Mouse (Mus musculus): ENCODE measurements around the gene Mef2a.
"Not testable (repeated sequence)": the region's sequence is repeated elsewhere in the genome, so short reads cannot be mapped to it uniquely, and the experiment has no call there.

Mef2a gene

GRCm38 (mm10) chr7:67371351-67371890 is 1.2 kb downstream of the Mef2a start:
- no peak for DNase-seq (ENCODE audit: low spot score in 2 of 2)

DNA sequence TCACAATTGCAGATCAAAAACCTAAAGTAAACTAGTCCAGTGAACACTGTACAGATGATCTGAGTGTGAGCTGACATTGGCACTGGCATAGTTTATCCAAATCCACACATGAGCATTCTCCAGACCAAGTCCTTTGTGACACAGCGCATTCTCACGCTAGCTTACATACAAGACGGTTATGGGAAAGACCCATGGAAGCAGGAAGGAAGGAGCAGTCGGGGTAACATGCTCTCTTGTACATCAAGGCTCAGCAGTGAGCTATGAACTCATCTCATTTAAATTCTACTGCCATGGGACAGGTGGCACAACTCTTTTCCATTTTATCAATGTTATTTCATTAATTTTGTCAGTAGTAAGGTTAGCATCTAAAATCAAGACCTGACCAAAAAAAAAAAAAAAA is 3.0 kb downstream of the Mef2a start:
- no peak for DNase-seq (ENCODE audit: low spot score in 2 of 2)

GRCm38 (mm10) chr7:67368394-67368793 is 4.3 kb downstream of the Mef2a start:
- no peak for DNase-seq (ENCODE audit: low spot score in 2 of 2)

DNA sequence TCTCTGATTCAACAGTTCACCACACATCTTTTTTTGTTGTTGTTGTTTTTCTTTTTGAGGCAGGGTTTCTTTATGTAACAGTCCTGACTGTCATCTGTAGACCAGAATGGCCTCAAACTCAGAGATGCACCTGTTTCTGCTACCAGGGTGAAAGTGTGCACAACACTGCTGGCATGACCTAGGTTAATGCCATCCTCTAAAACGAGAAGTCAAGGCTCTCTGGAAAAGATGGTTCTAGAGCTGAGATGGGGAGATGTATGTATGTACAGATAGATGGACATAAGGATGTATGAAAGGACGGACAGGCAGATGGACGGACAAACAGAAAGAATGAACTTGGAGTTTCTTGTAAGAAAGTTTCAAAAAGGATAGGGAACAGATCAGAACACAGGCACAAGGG is 12.1 kb downstream of the Mef2a start:
- DNase-seq (ENCODE audit: low spot score in 2 of 2): no peak

DNA sequence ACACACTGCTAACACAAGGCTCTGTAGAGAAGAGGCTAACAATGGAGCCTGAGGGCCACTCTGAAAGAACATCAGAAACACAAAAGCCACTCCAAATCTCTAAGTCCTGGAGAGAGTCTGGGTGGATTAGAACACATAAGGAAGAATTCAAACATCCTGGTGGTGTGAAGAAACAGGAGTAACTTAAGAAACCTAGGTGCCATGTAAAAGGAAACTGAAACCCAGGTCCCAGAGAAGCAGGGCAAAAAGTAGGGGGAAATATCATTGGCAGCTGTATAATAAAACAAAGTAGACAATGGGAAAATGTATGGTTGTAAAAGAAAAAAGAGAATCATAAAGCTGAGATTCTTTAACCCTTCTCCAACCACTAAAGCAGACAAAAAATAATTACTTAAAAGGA is 12.8 kb downstream of the Mef2a start:
- no peak for DNase-seq (ENCODE audit: low spot score in 2 of 2)

DNA sequence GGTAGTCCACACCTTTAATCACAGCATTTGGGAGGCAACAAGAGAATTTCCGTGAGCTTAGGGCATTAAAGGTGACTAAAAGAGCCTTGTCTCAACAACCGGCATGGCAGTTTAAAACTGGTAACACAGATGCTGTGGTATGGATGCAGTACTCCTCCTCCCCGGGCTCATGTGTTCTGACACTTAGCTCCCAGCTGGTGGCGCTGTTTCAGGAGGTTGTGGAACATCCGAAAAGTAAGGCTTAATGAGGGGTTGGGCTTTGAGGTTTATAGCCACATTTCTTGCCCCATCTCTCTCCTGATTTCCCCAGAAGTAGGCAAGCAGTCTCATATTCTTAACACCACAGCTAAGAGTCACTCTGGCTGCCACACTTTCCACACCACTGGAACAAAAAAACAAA is 16.8 kb downstream of the Mef2a start:
- no peak for DNase-seq (ENCODE audit: low spot score in 2 of 2)

DNA sequence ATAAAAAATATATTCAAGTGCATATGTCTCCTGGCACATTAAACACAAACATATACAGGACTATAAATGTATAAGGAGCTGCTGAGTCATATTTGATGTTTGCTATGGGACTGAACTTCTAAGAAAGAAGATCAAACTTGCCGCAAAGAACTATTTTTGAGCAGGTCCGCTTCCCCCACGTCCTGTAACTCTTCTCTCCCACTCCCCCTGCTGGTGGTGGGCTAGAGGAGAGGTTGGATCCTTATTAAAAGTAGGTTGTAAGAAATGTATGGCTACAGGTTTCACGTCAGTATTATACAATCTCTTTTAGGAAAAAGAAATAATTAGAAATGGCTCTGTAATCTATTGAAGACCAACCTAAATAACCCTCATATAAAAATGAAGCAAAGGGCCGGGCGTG is 19.0 kb downstream of the Mef2a start:
- DNase-seq (ENCODE audit: low spot score in 2 of 2): no peak

GRCm38 (mm10) chr7:67352989-67353388 is 19.7 kb downstream of the Mef2a start:
- DNase-seq (ENCODE audit: low spot score in 2 of 2): no peak

- DNase-seq (ENCODE audit: low spot score in 2 of 2): no peak
These were observed 28.2 kb downstream of the Mef2a start for GRCm38 (mm10) chr7:67344443-67344842.

GRCm38 (mm10) chr7:67342067-67342625 is 30.5 kb downstream of the Mef2a start:
- no peak for DNase-seq (ENCODE audit: low spot score in 2 of 2)

GRCm38 (mm10) chr7:67320359-67320758 is 52.3 kb downstream of the Mef2a start:
- no peak for DNase-seq (ENCODE audit: low spot score in 2 of 2)

DNA sequence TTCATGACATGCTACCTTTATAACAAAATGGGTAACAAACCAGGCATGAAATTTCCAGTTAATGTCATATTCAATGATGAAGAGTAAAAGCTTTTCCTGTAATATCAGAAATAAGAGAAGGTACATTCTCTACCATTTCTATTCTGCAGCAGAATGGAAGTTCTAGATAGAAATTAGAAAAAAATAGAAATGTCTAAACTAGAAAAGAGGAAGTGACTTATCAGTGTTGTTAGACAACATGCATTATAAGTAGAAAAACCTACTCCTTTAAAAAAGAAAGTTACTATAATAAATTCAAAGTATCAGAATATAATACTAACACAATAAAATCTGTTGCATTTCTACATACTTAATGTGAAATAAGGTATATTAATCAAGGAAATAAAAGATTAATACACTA is 54.0 kb downstream of the Mef2a start:
- no peak for DNase-seq (ENCODE audit: low spot score in 2 of 2)

DNA sequence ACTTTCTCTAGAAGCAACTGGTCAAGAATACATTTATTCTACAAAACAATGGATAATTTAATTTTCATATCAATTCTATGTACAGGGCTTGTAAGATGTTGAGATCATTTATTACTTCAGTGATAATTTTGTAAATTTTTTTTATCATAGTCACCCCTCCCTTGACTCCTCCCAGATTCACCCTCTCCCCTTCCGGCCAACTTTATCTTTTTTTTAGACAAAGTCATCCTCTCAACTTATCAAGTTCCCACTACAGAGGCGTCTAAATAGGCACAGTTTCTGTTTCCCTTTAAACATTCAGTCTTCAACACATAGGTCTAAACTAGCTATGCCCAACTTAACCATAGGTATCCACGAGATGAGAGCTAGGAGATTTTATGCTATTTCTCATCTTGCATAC is 59.5 kb downstream of the Mef2a start:
- no peak for DNase-seq (ENCODE audit: low spot score in 2 of 2)

DNA sequence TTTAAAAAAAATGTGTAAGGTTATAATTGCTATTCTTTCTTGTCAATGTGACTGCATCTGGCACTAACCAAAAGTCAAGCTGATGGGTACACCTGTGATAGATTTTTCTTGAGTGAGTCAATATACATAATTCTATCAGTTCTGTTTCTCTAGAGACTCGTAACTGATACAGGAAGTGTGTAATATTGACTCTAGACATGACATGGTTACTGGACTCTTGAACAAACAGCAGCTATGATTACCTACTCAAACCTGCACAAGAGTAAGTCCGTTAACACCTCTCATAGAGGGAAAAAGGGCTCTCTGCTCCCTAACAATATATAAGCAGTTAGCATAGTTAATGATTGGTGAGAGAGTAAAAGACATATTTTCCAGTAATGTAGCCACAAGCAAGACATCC is 62.5 kb downstream of the Mef2a start:
- no peak for DNase-seq (ENCODE audit: low spot score in 2 of 2)

DNA sequence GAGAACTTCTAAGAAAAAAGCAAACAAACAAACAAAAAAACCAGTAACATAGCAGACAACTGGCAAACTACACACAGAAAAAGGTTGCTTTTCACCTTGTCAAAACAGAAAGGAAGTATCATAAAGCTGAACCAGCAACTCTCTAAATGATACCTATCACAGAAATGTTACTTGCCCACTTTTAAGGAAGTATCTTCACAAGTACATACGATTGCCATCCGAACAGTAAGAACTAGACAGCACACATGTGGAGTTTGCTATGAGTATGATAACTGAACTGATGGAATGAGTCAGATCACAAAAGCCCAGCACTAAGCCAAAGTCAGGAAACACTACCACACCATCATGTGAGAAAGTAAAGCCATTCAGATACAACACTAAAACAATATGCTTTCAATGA is 64.6 kb downstream of the Mef2a start:
- no peak for DNase-seq (ENCODE audit: low spot score in 2 of 2)

- DNase-seq (ENCODE audit: low spot score in 2 of 2): no peak
These were observed 65.6 kb downstream of the Mef2a start for GRCm38 (mm10) chr7:67307078-67307477.

- DNase-seq (ENCODE audit: low spot score in 2 of 2): no peak
These were observed 67.7 kb downstream of the Mef2a start for GRCm38 (mm10) chr7:67304937-67305336.

GRCm38 (mm10) chr7:67296419-67296818 is 76.2 kb downstream of the Mef2a start:
- DNase-seq (ENCODE audit: low spot score in 2 of 2): no peak

DNA sequence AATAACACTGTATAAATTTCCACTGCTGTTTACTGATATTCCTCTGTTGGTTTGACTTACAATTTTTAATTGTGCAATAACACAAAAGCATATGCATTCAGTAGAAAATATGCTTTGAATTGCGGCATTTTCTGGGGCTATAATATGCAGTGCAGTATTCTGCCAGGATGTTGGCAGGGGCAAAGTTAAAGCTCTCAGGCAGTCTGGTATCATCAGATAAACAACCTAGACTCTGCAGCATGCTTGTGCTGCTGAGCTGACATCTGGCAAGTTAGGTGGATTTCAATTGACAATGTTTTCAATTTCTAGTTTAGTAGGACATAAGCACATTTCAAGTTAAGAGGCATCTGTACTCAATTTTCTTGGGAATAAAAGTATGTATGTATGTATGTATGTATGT is 81.3 kb downstream of the Mef2a start:
- no peak for DNase-seq (ENCODE audit: low spot score in 2 of 2)

DNA sequence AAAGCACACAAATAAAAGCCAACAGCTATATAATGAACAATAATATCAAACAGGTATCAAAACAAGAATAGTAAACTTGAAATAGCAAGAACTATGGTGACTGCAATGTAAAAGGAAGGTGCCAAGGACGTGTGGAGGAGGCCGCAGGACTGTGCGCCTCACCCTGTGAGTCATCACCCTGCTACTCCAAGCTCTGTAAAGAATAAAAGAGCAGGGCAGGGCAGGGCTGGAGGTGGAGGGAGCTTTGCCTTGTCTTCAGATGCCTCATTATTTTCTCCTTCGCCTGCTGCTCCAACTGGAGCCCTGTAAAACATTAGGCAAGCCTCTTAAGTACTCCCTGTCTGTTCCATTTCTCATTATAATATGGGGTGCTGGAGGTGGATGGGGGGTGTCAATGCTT is 85.2 kb downstream of the Mef2a start:
- no peak for DNase-seq (ENCODE audit: low spot score in 2 of 2)

DNA sequence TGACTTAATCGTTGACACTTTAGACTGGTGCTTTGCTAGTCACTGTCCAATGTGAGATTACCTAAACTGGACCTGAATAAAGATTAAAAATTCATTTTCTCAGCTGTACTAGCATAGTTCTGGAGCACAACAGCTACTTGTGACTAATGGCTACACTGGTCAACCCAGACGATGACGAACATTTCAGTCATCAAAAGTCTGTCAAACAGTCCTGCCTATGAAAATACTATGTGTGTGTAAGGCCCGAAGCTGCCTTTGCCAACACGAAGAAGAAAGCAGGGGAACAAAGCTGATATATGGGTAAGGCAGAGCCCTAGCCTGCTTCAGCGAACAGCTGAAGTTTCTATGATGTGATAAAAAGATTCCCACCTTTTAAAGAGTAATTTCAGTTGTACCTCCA is 89.1 kb downstream of the Mef2a start:
- DNase-seq (ENCODE audit: low spot score in 2 of 2): no peak

DNA sequence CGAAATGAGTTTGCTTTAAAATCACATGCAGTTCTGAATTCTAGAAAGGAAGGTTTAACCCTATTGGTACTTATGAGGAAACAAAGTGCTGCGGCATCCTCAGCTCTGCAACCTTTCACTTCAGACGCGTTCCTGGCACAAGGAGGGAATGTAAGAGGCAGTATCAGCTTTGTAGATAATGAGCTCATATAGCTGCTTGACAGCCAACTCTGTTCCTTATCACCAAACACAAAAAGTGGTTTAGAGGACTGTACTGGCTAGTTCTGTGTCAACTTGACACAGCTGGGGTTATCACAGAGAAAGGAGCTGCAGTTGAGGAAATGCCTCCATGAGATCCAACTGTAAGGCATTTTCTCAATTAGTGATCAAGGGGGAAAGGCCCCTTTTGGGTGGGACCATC is 102.2 kb downstream of the Mef2a start:
- not testable (repeated sequence) for DNase-seq (ENCODE audit: low spot score in 2 of 2)

DNA sequence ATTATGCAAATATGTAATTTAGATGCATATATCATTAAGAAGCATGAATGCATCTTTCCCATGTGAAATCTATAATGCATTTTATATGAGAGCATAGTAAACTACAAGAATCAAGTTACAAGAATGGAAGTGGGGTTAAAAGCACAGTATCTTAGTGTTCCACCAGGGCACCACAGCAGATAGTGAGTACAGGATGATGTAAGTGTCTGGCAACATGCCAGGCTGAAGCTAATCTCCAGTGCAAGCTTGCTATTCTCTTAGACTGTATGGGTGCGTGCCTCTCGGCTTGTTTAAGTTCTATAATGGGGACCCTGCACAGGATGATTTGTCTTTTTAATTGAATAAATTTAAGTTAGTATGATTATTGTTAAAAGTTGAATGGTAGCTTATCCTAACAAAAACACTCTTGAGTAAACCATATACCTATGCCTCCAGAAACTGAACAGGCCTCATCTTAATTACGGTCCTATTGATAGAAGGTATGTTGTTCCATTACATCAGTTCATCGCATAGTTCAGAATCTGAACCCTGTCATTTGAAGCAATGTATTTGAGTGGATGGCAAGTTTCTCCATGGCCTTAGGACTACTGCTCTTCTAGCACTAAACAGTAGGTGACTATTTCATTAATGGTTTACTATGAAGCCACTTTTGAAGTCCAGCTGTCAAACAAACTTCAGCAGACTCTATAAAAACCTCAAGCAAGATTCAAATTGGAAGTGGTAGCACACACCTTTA is 112.7 kb downstream of the Mef2a start:
- DNase-seq (ENCODE audit: low spot score in 2 of 2): peak; percentile 64 to 66

DNA sequence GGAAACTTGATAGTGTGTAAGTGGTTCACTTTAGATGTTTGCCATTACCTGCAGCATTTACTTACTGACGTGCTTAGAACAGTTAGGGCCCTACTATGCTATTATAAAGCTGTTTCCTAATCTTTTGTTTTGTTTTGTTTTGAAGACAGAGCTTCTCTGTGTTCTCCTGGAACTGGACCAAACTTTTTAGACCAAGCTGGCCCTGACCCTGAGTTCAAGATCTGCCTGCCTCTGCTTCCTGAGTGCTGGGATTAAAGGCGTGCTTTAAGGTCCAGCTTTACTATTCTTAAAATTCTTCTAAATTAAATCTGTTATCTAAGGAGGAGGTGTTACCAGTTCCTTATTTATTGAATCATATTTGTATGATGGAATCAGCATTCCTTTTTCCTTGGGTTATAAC is 126.6 kb downstream of the Mef2a start:
- no peak for DNase-seq (ENCODE audit: low spot score in 2 of 2)

Measured in right cerebral cortex, postnatal 10 days (tissue).